Comparison of ENCODE assay signal across 8 mouse cellular contexts in the genomic region with DNA sequence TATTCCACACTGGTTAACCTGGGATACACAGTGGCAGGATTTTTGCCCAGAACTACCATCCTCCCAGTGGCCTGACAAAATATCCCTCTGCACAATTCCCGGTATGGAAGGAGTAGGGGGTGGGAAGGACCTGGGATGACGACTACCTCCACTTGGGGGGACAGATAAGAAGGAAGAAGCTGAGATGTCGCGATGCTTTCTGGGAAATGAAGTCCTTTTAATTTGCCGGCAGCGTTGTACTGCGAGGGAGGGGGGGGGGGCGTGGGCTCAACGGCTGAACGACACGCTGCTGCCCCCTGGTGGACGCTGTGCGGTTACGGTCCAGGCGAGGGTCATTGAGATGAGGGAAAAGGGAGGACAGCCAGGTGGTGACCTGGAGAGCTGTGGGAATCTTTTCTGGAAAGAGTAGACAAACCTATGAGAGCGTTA. TPM values are rescaled to one million over a fixed set of nuclear protein-coding genes. Genes with fewer than 3 reads are reported as not detected.
DNase-seq lines count a peak whose midpoint lies in the region; ATAC-seq lines count a peak whose summit lies in the region.

No protein-coding gene starts in this region.

- H3K36me3 ChIP-seq in hindbrain, embryonic 16.5 days (ENCODE audit: control insufficient read depth, insufficient read depth, low read length) = no peaks in the 10 kb centered on the region

- H3K27ac ChIP-seq in hindbrain, embryonic 16.5 days (ENCODE audit: low read depth, low read length) = peak overlapping the region; percentile 57

- peak overlapping the region; percentile 61 for H3K4me2 ChIP-seq in hindbrain, embryonic 16.5 days (ENCODE audit: low read length)

- peaks cover 16% of the 10 kb centered on the region for H3K4me1 ChIP-seq in hindbrain, embryonic 16.5 days (ENCODE audit: control insufficient read depth, insufficient read depth, low read depth, low read length)

- peak; percentile 77 for ATAC-seq in hindbrain, embryonic 16.5 days

- H3K4me3 ChIP-seq in hindbrain, embryonic 16.5 days (ENCODE audit: low read length) = peak overlapping the region; percentile 28

- WGBS in hindbrain, embryonic 16.5 days = 2% methylated on average over 15 of the region's 16 CpGs

- peak overlapping the region; percentile 60 for H3K9ac ChIP-seq in hindbrain, embryonic 16.5 days (ENCODE audit: low read depth, low read length)

- H3K27me3 ChIP-seq in hindbrain, embryonic 16.5 days (replicated peaks; ENCODE audit: control insufficient read depth, insufficient read depth, low read length) = no peaks in the 10 kb centered on the region

- intact Hi-C loops in left cerebral cortex, postnatal 36 days (cut with DNase I) = loop anchor here (2.0 kb wide), 1 partner anchor 36 kb away; no protein-coding TSS in a partner anchor

- DNase-seq in ovary, postnatal 10 days (ENCODE audit: low spot score) = peak; percentile 35
- no peak for DNase-seq in ovary, adult 18-20 months (ENCODE audit: low spot score)
- DNase-seq in cerebellum, adult 9-10 months = peak; percentile 83
- peak; percentile 36 to 82 for DNase-seq in frontal cortex, adult 2 months (ENCODE audit: extremely low spot score in 1 of 2, low spot score in 1 of 2)
- DNase-seq in left cerebral cortex, postnatal 36 days (ENCODE audit: low spot score in 2 of 2) = peak; percentile 56 to 58
- DNase-seq in mesoderm, embryonic 11.5 days (ENCODE audit: low read depth, low spot score) = peak; percentile 92
- DNase-seq in right cerebral cortex, postnatal 4 days = peak; percentile 90

- no peaks in the 10 kb centered on the region for H3K9me3 ChIP-seq in hindbrain, embryonic 16.5 days (ENCODE audit: control insufficient read depth, low read length)

RNA-seq across cellular contexts. Expression of gene Polr2i, which starts 15.0 kb away (rescaled TPM):
- 157 and 161 TPM in 2 replicates for polyA plus RNA-seq in frontal cortex, adult 2 months (2012; rRNA removed)
- polyA plus RNA-seq in hindbrain, embryonic 16.5 days (2015; fragmentation: Nextera tagmentation; extraction: Ambion mirVana) = 168 and 175 TPM in 2 replicates
- total RNA-seq in left cerebral cortex, postnatal 36 days (2021) = 10 to 100 TPM; 45.6 to 53.4 TPM

RNA-seq across cellular contexts. Expression of gene Tbcb, which starts 15.3 kb away (rescaled TPM):
- polyA plus RNA-seq in frontal cortex, adult 2 months (2012; rRNA removed) = 114 and 129 TPM in 2 replicates
- polyA plus RNA-seq in hindbrain, embryonic 16.5 days (2015; fragmentation: Nextera tagmentation; extraction: Ambion mirVana) = 465 and 500 TPM in 2 replicates
- 100 to 1,000 TPM; 135 to 142 TPM for total RNA-seq in left cerebral cortex, postnatal 36 days (2021)

RNA-seq across cellular contexts. Expression of gene Capns1, which starts 18.1 kb away (rescaled TPM):
- polyA plus RNA-seq in frontal cortex, adult 2 months (2012; rRNA removed) = 236 and 319 TPM in 2 replicates
- 86.0 and 94.7 TPM in 2 replicates for polyA plus RNA-seq in hindbrain, embryonic 16.5 days (2015; fragmentation: Nextera tagmentation; extraction: Ambion mirVana)
- total RNA-seq in left cerebral cortex, postnatal 36 days (2021) = 100 to 1,000 TPM; 175 to 181 TPM

RNA-seq across cellular contexts. Expression of gene Ovol3, which starts 18.8 kb away (rescaled TPM):
- not detected in 2 replicates for polyA plus RNA-seq in frontal cortex, adult 2 months (2012; rRNA removed)
- not detected in 2 replicates for polyA plus RNA-seq in hindbrain, embryonic 16.5 days (2015; fragmentation: Nextera tagmentation; extraction: Ambion mirVana)
- total RNA-seq in left cerebral cortex, postnatal 36 days (2021) = not detected

RNA-seq across cellular contexts. Expression of gene Cox7a1, which starts 32.8 kb away (rescaled TPM):
- polyA plus RNA-seq in frontal cortex, adult 2 months (2012; rRNA removed) = 5.6 and 7.7 TPM in 2 replicates
- polyA plus RNA-seq in hindbrain, embryonic 16.5 days (2015; fragmentation: Nextera tagmentation; extraction: Ambion mirVana) = 5.6 and 6.8 TPM in 2 replicates
- total RNA-seq in left cerebral cortex, postnatal 36 days (2021) = 1 to 10 TPM; 5.8 to 6.0 TPM
